9 mouse cellular contexts compared by ENCODE assay signal in genomic region chr1:180405576-180406335, GRCm38 (mm10).
A peak's percentile ranks its signal among the peaks of the same experiment; 100 is the strongest.
DNase-seq lines count a peak whose midpoint lies in the region; ATAC-seq and TF ChIP-seq lines count a peak whose summit lies in the region.
"Had no signal": no experiment of that assay in that cellular context is flagged by ENCODE, and none has a peak within 500 bp of the region (broad histone marks: within the 10 kb centered on the region; RNA-seq: fewer than 3 reads in every experiment).

No protein-coding gene starts in this region.

- H3K27me3 ChIP-seq in embryonic facial prominence, embryonic 14.5 days (replicated peaks; ENCODE audit: control insufficient read depth, insufficient read depth, low read length) = no peaks in the 10 kb centered on the region
- H3K27me3 ChIP-seq in liver, embryonic 15.5 days = peaks cover 7% of the 10 kb centered on the region; the same call in 1 of the 2 replicates
- H3K27me3 ChIP-seq in midbrain, postnatal 0 days (ENCODE audit: insufficient read depth, low read length) = no peaks in the 10 kb centered on the region
- H3K27me3 ChIP-seq: midbrain, embryonic 12.5 days had no signal

- WGBS in embryonic facial prominence, embryonic 14.5 days = 75% methylated on average over 9 of the region's 9 CpGs
- WGBS in liver, embryonic 15.5 days (ENCODE audit: insufficient replicate concordance) = 51% methylated on average over 9 of the region's 9 CpGs
- WGBS in midbrain, postnatal 0 days = 80% methylated on average over 9 of the region's 9 CpGs

- ATAC-seq in embryonic facial prominence, embryonic 14.5 days (ENCODE audit: low read depth) = no peak
- no peak for ATAC-seq in liver, embryonic 15.5 days (ENCODE audit: insufficient read depth)
- ATAC-seq in midbrain, postnatal 0 days (ENCODE audit: low FRiP score) = no peak
- ATAC-seq in inflammation-experienced regulatory T-cells, adult 6 months = no peak

- peaks cover 60% of the 10 kb centered on the region for H3K4me1 ChIP-seq in embryonic facial prominence, embryonic 14.5 days (ENCODE audit: control insufficient read depth, insufficient read depth, low read length)
- H3K4me1 ChIP-seq in liver, embryonic 15.5 days (replicated peaks) = peaks cover 46% of the 10 kb centered on the region
- H3K4me1 ChIP-seq in midbrain, postnatal 0 days (ENCODE audit: insufficient read depth, low read length) = no peaks in the 10 kb centered on the region; the same call in 1 of the 2 replicates

- peak; percentile 73 to 84 for DNase-seq in adrenal gland, adult (ENCODE audit: inconsistent age in 2 of 2, low spot score in 1 of 2)
- DNase-seq in adrenal gland, adult 18-20 months (ENCODE audit: low spot score in 2 of 2) = no peak
- DNase-seq in embryonic facial prominence, embryonic 14.5 days (ENCODE audit: low spot score) = no peak
- peak; percentile 77 for DNase-seq in kidney, adult 11 months
- DNase-seq in midbrain, postnatal 0 days (ENCODE audit: low spot score) = no peak
- DNase-seq in right cerebral cortex, adult 18-20 months = no peak

- H3K4me3 ChIP-seq in embryonic facial prominence, embryonic 14.5 days (ENCODE audit: low read depth, low read length) = no peak overlapping the region
- no peak overlapping the region for H3K4me3 ChIP-seq in liver, embryonic 15.5 days (replicated peaks)
- no peak overlapping the region for H3K4me3 ChIP-seq in midbrain, postnatal 0 days (ENCODE audit: low read depth, low read length)
- H3K4me3 ChIP-seq: midbrain, embryonic 12.5 days had no signal

- no peaks in the 10 kb centered on the region for H3K36me3 ChIP-seq in embryonic facial prominence, embryonic 14.5 days (ENCODE audit: control insufficient read depth, insufficient read depth, low read length)
- H3K36me3 ChIP-seq in liver, embryonic 15.5 days (replicated peaks) = no peaks in the 10 kb centered on the region
- H3K36me3 ChIP-seq in midbrain, postnatal 0 days (ENCODE audit: insufficient read depth, low read length) = no peaks in the 10 kb centered on the region
- H3K36me3 ChIP-seq: midbrain, embryonic 12.5 days had no signal

- H3K27ac ChIP-seq in embryonic facial prominence, embryonic 14.5 days (replicated peaks; ENCODE audit: low read depth, low read length) = peak overlapping the region; percentile 39; the same call in 1 of the 2 replicates
- peak overlapping the region; percentile 14; the same call in 1 of the 2 replicates for H3K27ac ChIP-seq in liver, embryonic 15.5 days (replicated peaks)
- H3K27ac ChIP-seq in midbrain, postnatal 0 days (ENCODE audit: low read depth, low read length) = no peak overlapping the region
- H3K27ac ChIP-seq: midbrain, embryonic 12.5 days had no signal

- H3K9ac ChIP-seq in embryonic facial prominence, embryonic 14.5 days (ENCODE audit: low read depth, low read length) = peak overlapping the region; percentile 3; the same call in 1 of the 2 replicates
- H3K9ac ChIP-seq in liver, embryonic 15.5 days = no peak overlapping the region
- no peak overlapping the region for H3K9ac ChIP-seq in midbrain, postnatal 0 days (replicated peaks; ENCODE audit: low read length, poor library complexity, severe bottlenecking)
- H3K9ac ChIP-seq: midbrain, embryonic 12.5 days had no signal

- H3K4me2 ChIP-seq in embryonic facial prominence, embryonic 14.5 days (ENCODE audit: low read depth, low read length) = no peak overlapping the region
- no peak overlapping the region for H3K4me2 ChIP-seq in liver, embryonic 15.5 days
- H3K4me2 ChIP-seq in midbrain, postnatal 0 days (ENCODE audit: low read depth, low read length, poor library complexity, severe bottlenecking) = no peak overlapping the region
- H3K4me2 ChIP-seq: midbrain, embryonic 12.5 days had no signal

- TF ChIP-seq CTCF in midbrain, postnatal 0 days (IDR thresholded peaks at IDR 0.05) = no peak

- no peaks in the 10 kb centered on the region for H3K9me3 ChIP-seq in embryonic facial prominence, embryonic 14.5 days (ENCODE audit: control insufficient read depth, low read length)
- H3K9me3 ChIP-seq in liver, embryonic 15.5 days (replicated peaks) = no peaks in the 10 kb centered on the region
- no peaks in the 10 kb centered on the region for H3K9me3 ChIP-seq in midbrain, postnatal 0 days (ENCODE audit: low read length)
- H3K9me3 ChIP-seq: midbrain, embryonic 12.5 days had no signal

Comparison
In these comparisons a context has a peak if more than half of its experiments do, and no peak if none do; other contexts are left out.
1. DNase-seq: peak in adrenal gland, adult (2 of 2) and kidney, adult 11 months (single experiment); none in adrenal gland, adult 18-20 months (0 of 2), embryonic facial prominence, embryonic 14.5 days (single experiment), midbrain, postnatal 0 days (single experiment) and right cerebral cortex, adult 18-20 months (single experiment).